10 mouse cellular contexts compared by ENCODE assay signal in the genomic region with DNA sequence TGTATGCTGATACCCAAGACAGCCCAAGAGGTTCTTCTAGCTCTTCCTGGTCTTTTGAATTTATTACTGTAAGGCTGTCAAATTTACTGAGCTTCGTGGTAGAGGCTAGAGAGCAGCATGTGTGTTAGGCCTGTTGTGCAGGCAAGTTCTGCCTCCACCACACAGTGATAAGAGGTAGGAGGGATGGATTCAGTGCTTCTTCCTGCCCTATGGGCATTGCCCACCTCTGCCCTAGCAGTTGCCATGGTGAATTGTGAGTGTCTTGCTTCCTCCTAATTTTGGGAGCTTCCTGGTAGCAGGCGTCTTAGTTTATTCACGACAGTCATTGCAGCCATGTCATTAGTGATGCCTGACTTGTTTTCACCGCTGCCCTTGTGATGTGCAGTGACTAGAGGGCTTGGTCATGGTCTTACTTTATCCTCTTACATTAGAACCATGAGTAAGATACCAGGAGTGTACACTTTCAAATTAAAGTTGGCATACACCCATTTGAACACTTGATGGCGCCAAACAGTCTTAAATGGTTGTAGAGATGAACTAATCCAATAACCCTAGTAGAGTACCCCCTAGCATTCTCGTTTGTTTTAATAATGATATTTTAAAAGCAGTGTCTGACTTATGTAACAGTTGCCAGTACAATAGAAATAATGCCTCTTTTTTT. TPM values are rescaled to one million over a fixed set of nuclear protein-coding genes. Genes with fewer than 3 reads are reported as not detected.
DNase-seq lines count a peak whose midpoint lies in the region; ATAC-seq and TF ChIP-seq lines count a peak whose summit lies in the region.
"Had no signal": no experiment of that assay in that cellular context is flagged by ENCODE, and none has a peak within 500 bp of the region (broad histone marks: within the 10 kb centered on the region; RNA-seq: fewer than 3 reads in every experiment).

No protein-coding gene starts in this region.

- peak; percentile 61 for TF ChIP-seq CTCF in E14TG2a.4 (conservative IDR thresholded peaks at IDR 0.05; ENCODE audit: low read length)
- peak; percentile 25; the same call in 1 of the 2 replicates for TF ChIP-seq CTCF in brain, embryonic 14.5 days (IDR thresholded peaks at IDR 0.05; ENCODE audit: borderline replicate concordance, extremely low read depth, insufficient read depth, insufficient read length)
- peak; percentile 87 for TF ChIP-seq CTCF in layer of hippocampus, adult 2 months (conservative IDR thresholded peaks at IDR 0.05)

- no peak for ATAC-seq in kidney, embryonic 15.5 days (replicated peaks; ENCODE audit: low FRiP score)
- ATAC-seq in frontal cortex, adult (ENCODE audit: low TSS enrichment), result peak; percentile 88
- peak; percentile 80 for ATAC-seq in midbrain, embryonic 12.5 days (ENCODE audit: low FRiP score, low read depth)

- no peak overlapping the region for H3K4me3 ChIP-seq in kidney, embryonic 15.5 days (replicated peaks)
- no peak overlapping the region for H3K4me3 ChIP-seq in E14TG2a.4 (replicated peaks; ENCODE audit: low read length)
- no peak overlapping the region for H3K4me3 ChIP-seq in layer of hippocampus, adult 2 months
- no peak overlapping the region for H3K4me3 ChIP-seq in midbrain, embryonic 12.5 days
- H3K4me3 ChIP-seq: embryonic facial prominence, embryonic 15.5 days; megakaryocyte, embryonic 14.5 days had no signal

- peak; percentile 26 to 47 for DNase-seq in kidney, adult 8-10 months
- DNase-seq in brain, embryonic 14.5 days (ENCODE audit: low read depth), result peak; percentile 83
- peak; percentile 63 to 74 for DNase-seq in layer of hippocampus, adult 2 months (ENCODE audit: low spot score in 2 of 2)
- no peak for DNase-seq in urinary bladder, adult 18-20 months (ENCODE audit: low spot score in 2 of 2)

- 39% methylated on average over 6 of the region's 6 CpGs for WGBS in kidney, embryonic 15.5 days
- 27% methylated on average over 6 of the region's 6 CpGs for WGBS in midbrain, embryonic 12.5 days

- peaks cover 49% of the 10 kb centered on the region for H3K36me3 ChIP-seq in kidney, embryonic 15.5 days
- H3K36me3 ChIP-seq in E14TG2a.4 (ENCODE audit: insufficient read depth, low read length), result peaks cover 60% of the 10 kb centered on the region
- peaks cover 41% of the 10 kb centered on the region for H3K36me3 ChIP-seq in midbrain, embryonic 12.5 days

- no peak for TF ChIP-seq POLR2A in brain, embryonic 14.5 days (IDR thresholded peaks at IDR 0.05; ENCODE audit: borderline replicate concordance, extremely low read depth, insufficient read depth, insufficient read length, poor library complexity, severe bottlenecking)

- H3K4me2 ChIP-seq in kidney, embryonic 15.5 days, result no peak overlapping the region
- H3K4me2 ChIP-seq in midbrain, embryonic 12.5 days (replicated peaks), result no peak overlapping the region
- H3K4me2 ChIP-seq: embryonic facial prominence, embryonic 15.5 days had no signal

- no peak overlapping the region for H3K9ac ChIP-seq in kidney, embryonic 15.5 days
- no peak overlapping the region for H3K9ac ChIP-seq in midbrain, embryonic 12.5 days (replicated peaks)
- H3K9ac ChIP-seq: embryonic facial prominence, embryonic 15.5 days had no signal

- H3K27me3 ChIP-seq in kidney, embryonic 15.5 days, result no peaks in the 10 kb centered on the region
- H3K27me3 ChIP-seq in E14TG2a.4 (ENCODE audit: insufficient read depth, low read length), result no peaks in the 10 kb centered on the region
- H3K27me3 ChIP-seq in midbrain, embryonic 12.5 days, result no peaks in the 10 kb centered on the region
- H3K27me3 ChIP-seq: embryonic facial prominence, embryonic 15.5 days; megakaryocyte, embryonic 14.5 days had no signal

- H3K27ac ChIP-seq in kidney, embryonic 15.5 days, result no peak overlapping the region
- H3K27ac ChIP-seq in layer of hippocampus, adult 2 months, result 0 out of 2 replicates have a peak overlapping the region, but pooled peaks have one; percentile 18
- H3K27ac ChIP-seq in midbrain, embryonic 12.5 days (replicated peaks), result no peak overlapping the region
- H3K27ac ChIP-seq: embryonic facial prominence, embryonic 15.5 days had no signal

- H3K9me3 ChIP-seq in kidney, embryonic 15.5 days (replicated peaks), result no peaks in the 10 kb centered on the region
- no peaks in the 10 kb centered on the region for H3K9me3 ChIP-seq in E14TG2a.4 (ENCODE audit: low read length)
- no peaks in the 10 kb centered on the region for H3K9me3 ChIP-seq in midbrain, embryonic 12.5 days
- H3K9me3 ChIP-seq: embryonic facial prominence, embryonic 15.5 days; megakaryocyte, embryonic 14.5 days had no signal

- H3K4me1 ChIP-seq in kidney, embryonic 15.5 days, result no peaks in the 10 kb centered on the region
- H3K4me1 ChIP-seq in E14TG2a.4 (replicated peaks; ENCODE audit: low read depth, low read length), result no peaks in the 10 kb centered on the region
- H3K4me1 ChIP-seq in midbrain, embryonic 12.5 days, result no peaks in the 10 kb centered on the region
- H3K4me1 ChIP-seq: embryonic facial prominence, embryonic 15.5 days had no signal

RNA-seq across cellular contexts. Expression of a gene that starts 25.3 kb away (rescaled TPM):
- 19.1 and 19.2 TPM in 2 replicates for polyA plus RNA-seq in kidney, embryonic 15.5 days (2015; fragmentation: Nextera tagmentation; extraction: Ambion mirVana)
- polyA plus RNA-seq in brain, embryonic 14.5 days (2012; rRNA removed), result 14.5 and 16.0 TPM in 2 replicates
- total RNA-seq in layer of hippocampus, adult 2 months (2021), result 10 to 100 TPM; 29.6 to 31.1 TPM
- polyA plus RNA-seq in midbrain, embryonic 12.5 days (2016; fragmentation: Nextera tagmentation; extraction: Ambion mirVana), result 27.9 and 29.5 TPM in 2 replicates

RNA-seq across cellular contexts. Expression of a gene that starts 40.4 kb away (rescaled TPM):
- polyA plus RNA-seq in kidney, embryonic 15.5 days (2015; fragmentation: Nextera tagmentation; extraction: Ambion mirVana), result 0.14 TPM in 2 replicates
- 8.8 and 13.0 TPM in 2 replicates for polyA plus RNA-seq in brain, embryonic 14.5 days (2012; rRNA removed)
- total RNA-seq in layer of hippocampus, adult 2 months (2021), result under 1 TPM; 0.22 to 0.28 TPM
- 40.5 and 44.2 TPM in 2 replicates for polyA plus RNA-seq in midbrain, embryonic 12.5 days (2016; fragmentation: Nextera tagmentation; extraction: Ambion mirVana)

Comparison
In these comparisons a context has a peak if more than half of its experiments do, and no peak if none do; other contexts are left out.
1. DNase-seq: peak in kidney, adult 8-10 months (2 of 2), brain, embryonic 14.5 days (single experiment) and layer of hippocampus, adult 2 months (2 of 2); none in urinary bladder, adult 18-20 months (0 of 2).
2. CTCF ChIP-seq: peak in every context shown above with its lines; median percentile 87 in layer of hippocampus, adult 2 months; 61 in E14TG2a.4; 25 in brain, embryonic 14.5 days.